Mouse (Mus musculus): Measurements from ENCODE around the gene Zp3.

DNA sequence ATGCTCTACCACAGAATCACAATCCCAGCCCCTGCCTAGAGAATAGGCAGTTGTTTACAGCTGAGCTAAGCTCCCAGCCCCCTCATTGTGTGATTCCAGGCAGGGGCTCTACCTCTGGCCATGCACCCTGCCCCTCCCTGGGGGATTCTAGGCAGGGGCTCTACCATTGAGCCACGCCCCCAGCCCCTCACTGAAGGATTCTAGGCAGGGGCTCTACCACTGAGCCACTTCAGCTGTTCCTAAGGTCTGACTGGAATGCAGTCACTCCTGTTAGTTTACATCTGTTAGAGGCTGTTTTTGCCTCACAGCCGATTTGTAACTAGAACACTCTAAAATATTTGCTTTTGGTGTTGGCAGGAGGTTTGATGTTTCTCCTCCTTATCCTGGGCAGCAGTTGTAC lies 22.4 kb downstream of the Zp3 start:
- TF ChIP-seq CTCF (IDR thresholded peaks at IDR 0.05; ENCODE audit: low read depth) (no peak), EP300 (IDR thresholded peaks at IDR 0.05; ENCODE audit: low read depth) (no peak)

Measured in liver, postnatal 0 days (tissue).